Mouse (Mus musculus): ENCODE results near the gene Mfrp.
"Not testable (repeated sequence)": the region's sequence is repeated elsewhere in the genome, so short reads cannot be mapped to it uniquely, and the experiment has no call there.

The Mfrp gene

GRCm38 (mm10) chr9:44106182-44106581 is 4.7 kb downstream of the Mfrp start:
- DNase-seq, result no peak

- DNase-seq, result no peak
Measured at GRCm38 (mm10) chr9:44106596-44106995, 5.1 kb downstream of the Mfrp start.

- peak; percentile 89 to 91 for DNase-seq
Measured at GRCm38 (mm10) chr9:44107110-44107509, 5.6 kb downstream of the Mfrp start, which contains the start of gene C1qtnf5. C1qtnf5 (plus strand) TSS chr9:44107245.

- DNase-seq, result peak; percentile 63 to 68
Measured at GRCm38 (mm10) chr9:44107557-44108179, 6.1 kb downstream of the Mfrp start.

- no peak for DNase-seq
Measured at GRCm38 (mm10) chr9:44108269-44109055, 6.9 kb downstream of the Mfrp start.

- DNase-seq, result peak; percentile 82 to 88
Measured at GRCm38 (mm10) chr9:44109360-44110095, 8.0 kb downstream of the Mfrp start.

- not testable (repeated sequence) for DNase-seq
Measured at GRCm38 (mm10) chr9:44111909-44112308, 10.4 kb downstream of the Mfrp start.

- DNase-seq, result peak; percentile 97
Measured at GRCm38 (mm10) chr9:44113105-44113789, 11.7 kb downstream of the Mfrp start, which contains the start of the genes Gm49380 and Rnf26. Gm49380 (minus strand) TSS chr9:44113500. Rnf26 (minus strand) TSS chr9:44113517.

GRCm38 (mm10) chr9:44114453-44114852 is 12.9 kb downstream of the Mfrp start:
- peak in 1 of 2 experiments; percentile 56 for DNase-seq

- no peak for DNase-seq
Measured at GRCm38 (mm10) chr9:44115599-44115998, 14.1 kb downstream of the Mfrp start.

- no peak for DNase-seq
Measured at GRCm38 (mm10) chr9:44116182-44116581, 14.7 kb downstream of the Mfrp start.

GRCm38 (mm10) chr9:44119011-44119410 is 17.5 kb downstream of the Mfrp start:
- DNase-seq, result peak; percentile 54 to 71

- no peak for DNase-seq
Measured at GRCm38 (mm10) chr9:44119948-44120465, 18.5 kb downstream of the Mfrp start.

GRCm38 (mm10) chr9:44124317-44124716 is 22.8 kb downstream of the Mfrp start:
- peak in 1 of 2 experiments; percentile 41 for DNase-seq

- peak in 1 of 2 experiments; percentile 53 for DNase-seq
Measured at GRCm38 (mm10) chr9:44125026-44125425, 23.5 kb downstream of the Mfrp start.

GRCm38 (mm10) chr9:44125546-44126428 is 24.3 kb downstream of the Mfrp start:
- DNase-seq, result peak; percentile 93 to 97

GRCm38 (mm10) chr9:44126746-44127145 is 25.2 kb downstream of the Mfrp start:
- no peak for DNase-seq

- peak; percentile 65 to 85 for DNase-seq
Measured at GRCm38 (mm10) chr9:44127351-44127801, 25.8 kb downstream of the Mfrp start.

GRCm38 (mm10) chr9:44129633-44130032 is 28.1 kb downstream of the Mfrp start:
- peak in 1 of 2 experiments; percentile 42 for DNase-seq

GRCm38 (mm10) chr9:44130034-44130433 is 28.5 kb downstream of the Mfrp start:
- peak; percentile 84 to 92 for DNase-seq

All from kidney, postnatal 25 days (tissue).